Mouse (Mus musculus) stomach, embryonic 14.5 days (tissue): ENCODE results near the gene Arf4. TPM values are rescaled to one million over a fixed set of nuclear protein-coding genes. Genes with fewer than 3 reads are reported as not detected.
"Not testable (repeated sequence)": the region's sequence is repeated elsewhere in the genome, so short reads cannot be mapped to it uniquely, and the experiment has no call there.

Experiments
- ATAC-seq: fragments of 200-750 bp; cut with Nextera tagmentation; 2 replicates; pipeline ENCODE4 v1.8.0; 2017; ENCODE audit warnings: low read depth, moderate TSS enrichment; ENCODE audit not compliant: insufficient number of reproducible peaks, insufficient read depth, low FRiP score
- H3K27ac ChIP-seq: fragments of 300-500 bp; sonication (generic); 2 replicates; pipeline ENCODE4 v1.5.1; 2014; ENCODE audit warnings: mild to moderate bottlenecking, low read length, moderate library complexity, mixed read lengths
- H3K27me3 ChIP-seq: fragments of 300-500 bp; sonication (generic); 2 replicates; pipeline ENCODE4 v1.6.1; 2014; ENCODE audit warnings: low read length, control low read depth, mixed read lengths; ENCODE audit not compliant: control insufficient read depth, insufficient read depth
- H3K36me3 ChIP-seq: fragments of 300-500 bp; sonication (generic); 2 replicates; pipeline ENCODE4 v1.6.1; 2014; ENCODE audit warnings: mild to moderate bottlenecking, control low read depth, low read length, moderate library complexity, mixed read lengths; ENCODE audit not compliant: control insufficient read depth, insufficient read depth
- H3K4me1 ChIP-seq: fragments of 300-500 bp; sonication (generic); 2 replicates; pipeline ENCODE4 v1.6.1; 2014; ENCODE audit warnings: low read length, control low read depth, mixed read lengths; ENCODE audit not compliant: control insufficient read depth, insufficient read depth
- H3K4me2 ChIP-seq: fragments of 300-500 bp; sonication (generic); replicated peaks from 2 replicates; pipeline ENCODE4 v1.6.1; 2014; ENCODE audit warnings: low read depth, low read length, control low read depth
- H3K4me3 ChIP-seq: fragments of 300-500 bp; sonication (generic); 2 replicates; pipeline ENCODE4 v1.5.1; 2014; ENCODE audit warnings: low read depth, low read length, control low read depth
- H3K9ac ChIP-seq: fragments of 300-500 bp; sonication (generic); replicated peaks from 2 replicates; pipeline ENCODE4 v1.6.1; 2014; ENCODE audit warnings: low read depth, mild to moderate bottlenecking, control low read depth, low read length, moderate library complexity, mixed read lengths
- H3K9me3 ChIP-seq: fragments of 300-500 bp; sonication (generic); 2 replicates; pipeline ENCODE4 v1.6.1; 2016; ENCODE audit warnings: low read depth, low read length, control low read depth; ENCODE audit not compliant: control insufficient read depth
- WGBS: fragments of 180-500 bp; shearing (Covaris S2); extraction: QIAGEN DNeasy Blood & Tissue Kit; methylation state at CpG from one replicate; pipeline ENCODE4 v1.1.7; 2014; 5-methylcytosine and 5-hydroxymethylcytosine counted together
- microRNA-seq: library from miRNA; unstranded; fragments of <30 nt; microRNA quantifications from one replicate; pipeline ENCODE4, GENCODE M21; 2016
- polyA plus RNA-seq: library from polyadenylated mRNA; unstranded; fragments of >200 nt; fragmentation: Nextera tagmentation; extraction: Ambion mirVana; gene quantifications from 2 replicates; pipeline ENCODE4 v1.2.1, GENCODE M21; 2014

Arf4 gene
- polyA plus RNA-seq, 1 experiment from 2014 or later, result 666 TPM

DNA sequence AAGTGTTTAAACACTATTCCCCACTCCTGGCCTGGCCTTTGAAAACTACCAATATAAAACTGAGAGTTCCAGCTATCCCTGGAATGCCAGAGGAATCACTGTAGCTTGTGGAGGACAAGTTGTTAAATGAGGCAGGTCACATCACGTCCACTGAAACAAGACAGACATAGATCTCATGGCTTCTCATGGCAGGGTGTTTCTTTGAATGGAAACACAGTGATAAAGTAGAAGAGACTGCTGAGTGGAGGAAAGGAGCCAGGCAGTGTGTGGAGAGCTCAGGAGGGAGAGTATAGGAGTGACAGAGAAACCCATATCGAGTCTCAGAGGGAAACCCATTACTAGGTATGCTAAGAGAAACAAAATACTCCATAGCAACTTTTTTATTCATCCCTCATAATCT, 52.9 kb downstream of the Arf4 start:
- no peak for ATAC-seq
- no peaks in the 10 kb centered on the region for H3K27me3 ChIP-seq
- H3K9ac ChIP-seq, result no peak overlapping the region
- H3K4me1 ChIP-seq, result no peaks in the 10 kb centered on the region
- H3K36me3 ChIP-seq, result no peaks in the 10 kb centered on the region
- H3K4me2 ChIP-seq, result no peak overlapping the region
- WGBS, result 47% methylated on average over 2 of the region's 2 CpGs
- no peaks in the 10 kb centered on the region for H3K9me3 ChIP-seq
- no peak overlapping the region; the same call in 1 of the 2 replicates for H3K27ac ChIP-seq
- no peak overlapping the region for H3K4me3 ChIP-seq

DNA sequence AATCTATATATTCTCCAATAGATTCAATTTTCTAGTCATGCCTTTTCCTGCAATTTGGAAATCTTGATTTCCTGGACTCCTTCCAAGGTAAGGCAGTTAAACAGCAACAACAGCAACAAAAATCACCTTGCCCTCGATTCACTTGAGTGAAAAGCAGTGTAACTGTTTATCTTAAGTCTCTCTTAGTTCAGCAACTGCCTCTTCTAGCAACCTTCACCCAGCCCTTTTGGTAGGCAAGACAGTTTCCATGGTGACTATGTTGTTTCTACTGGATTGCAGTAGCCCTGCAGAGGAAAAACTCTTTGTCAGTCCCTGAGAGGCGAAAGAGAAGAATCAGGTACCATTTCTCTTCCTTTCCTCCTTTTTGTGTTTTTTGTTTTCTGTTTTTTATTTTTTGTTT, 53.5 kb downstream of the Arf4 start:
- no peak overlapping the region for H3K4me2 ChIP-seq
- 52% methylated on average over 2 of the region's 2 CpGs for WGBS
- H3K27ac ChIP-seq, result no peak overlapping the region
- H3K9me3 ChIP-seq, result no peaks in the 10 kb centered on the region
- H3K4me1 ChIP-seq, result no peaks in the 10 kb centered on the region
- no peak overlapping the region for H3K4me3 ChIP-seq
- H3K9ac ChIP-seq, result no peak overlapping the region
- H3K27me3 ChIP-seq, result no peaks in the 10 kb centered on the region
- H3K36me3 ChIP-seq, result no peaks in the 10 kb centered on the region
- no peak for ATAC-seq

DNA sequence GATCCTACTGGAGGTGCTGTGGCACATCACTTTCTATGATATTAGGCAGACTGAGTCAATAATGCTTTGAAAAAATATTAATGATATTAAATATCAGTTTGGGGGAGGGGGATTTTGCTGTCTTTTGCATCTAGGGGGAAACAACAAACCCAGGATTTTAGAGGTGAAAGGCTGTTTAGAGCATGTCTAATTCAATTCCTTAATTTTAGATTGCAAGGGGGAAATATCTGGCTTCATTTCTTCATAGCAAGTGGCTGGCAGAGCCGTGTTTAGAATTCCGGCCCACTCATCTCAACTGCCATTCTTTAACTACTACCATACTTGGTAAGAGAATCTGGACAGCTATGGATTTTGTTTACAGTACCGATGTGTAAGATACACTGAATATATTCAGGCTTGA, 55.1 kb downstream of the Arf4 start, which contains the start of gene Dnah12:
Gene Dnah12 (plus strand): TSS at position 301 of the 400 bp plus-strand sequence.
- no peak within 1 kb of the TSS for H3K27ac ChIP-seq
- H3K4me3 ChIP-seq, result no peak within 1 kb of the TSS
- WGBS, result 77% methylated on average over 3 of the region's 3 CpGs
- ATAC-seq, result no peak
- H3K9ac ChIP-seq, result no peak within 1 kb of the TSS
- no peak within 1 kb of the TSS for H3K4me2 ChIP-seq
- H3K9me3 ChIP-seq, result no peaks in the 10 kb centered on the region
- no peaks in the 10 kb centered on the region for H3K36me3 ChIP-seq
- no peaks in the 10 kb centered on the region for H3K4me1 ChIP-seq
- H3K27me3 ChIP-seq, result no peaks in the 10 kb centered on the region

DNA sequence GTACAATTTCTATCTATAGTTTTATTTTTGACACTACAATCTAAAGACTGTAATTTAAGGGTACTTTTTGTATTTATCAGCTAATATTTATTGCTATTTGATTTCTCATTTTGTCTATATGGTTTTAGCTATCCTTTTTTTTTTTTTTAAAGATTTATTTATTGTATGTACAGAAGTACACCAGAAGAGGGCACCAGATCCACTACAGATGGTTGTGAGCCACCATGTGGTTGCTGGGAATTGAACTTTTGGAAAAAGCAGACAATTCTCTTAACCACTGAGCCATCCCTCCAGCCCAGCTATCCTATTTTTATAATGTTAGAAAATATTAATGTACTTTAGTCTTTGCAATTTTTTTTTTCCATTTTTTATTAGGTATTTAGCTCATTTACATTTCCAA, 60.0 kb downstream of the Arf4 start:
- H3K4me2 ChIP-seq, result no peak overlapping the region
- no peak for ATAC-seq
- H3K4me1 ChIP-seq, result no peaks in the 10 kb centered on the region
- H3K4me3 ChIP-seq, result no peak overlapping the region
- no peaks in the 10 kb centered on the region for H3K27me3 ChIP-seq
- no peaks in the 10 kb centered on the region for H3K9me3 ChIP-seq
- H3K27ac ChIP-seq, result no peak overlapping the region
- H3K9ac ChIP-seq, result no peak overlapping the region
- no peaks in the 10 kb centered on the region for H3K36me3 ChIP-seq

DNA sequence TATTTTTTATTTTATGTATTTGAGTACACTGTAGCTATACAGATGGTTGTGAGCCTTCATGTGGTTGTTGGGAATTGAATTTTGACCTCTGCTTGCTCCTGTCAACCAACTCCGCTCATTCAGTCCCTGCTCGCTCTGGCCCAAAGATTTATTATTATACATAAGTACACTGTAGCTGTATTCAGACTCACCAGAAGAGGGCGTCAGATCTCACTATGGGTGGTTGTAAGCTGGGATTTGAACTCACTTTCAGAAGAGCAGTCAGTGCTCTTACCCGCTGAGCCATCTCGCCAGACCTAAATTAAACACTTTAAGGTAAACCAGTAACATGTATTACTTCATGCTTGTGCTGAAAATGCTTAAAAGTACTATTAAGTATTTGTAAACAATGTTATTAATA, 67.4 kb downstream of the Arf4 start:
- not testable (repeated sequence) for H3K36me3 ChIP-seq, H3K27ac ChIP-seq, H3K9me3 ChIP-seq, ATAC-seq, H3K27me3 ChIP-seq, H3K4me1 ChIP-seq, H3K9ac ChIP-seq, H3K4me3 ChIP-seq, H3K4me2 ChIP-seq
- WGBS, result 82% methylated on average over 5 of the region's 5 CpGs

Small RNA genes within 50 kb of the gene (microRNA-seq; reads per million reads assigned to microRNA genes)
- gene Mir7672, result not detected

Other genes starting within 250 kb of the Arf4 start
- gene Slmap, start 103.1 kb upstream of the Arf4 start, polyA plus RNA-seq, result 53.6 and 58.0 TPM in 2 replicates
- gene Dennd6a, start 64.2 kb upstream of the Arf4 start, polyA plus RNA-seq, result 38.4 and 43.0 TPM in 2 replicates
- 9.6 and 10.5 TPM in 2 replicates for gene Pde12, start 31.8 kb downstream of the Arf4 start, polyA plus RNA-seq
- gene Dnah12, start 55.2 kb downstream of the Arf4 start, polyA plus RNA-seq, result not detected in 2 replicates